Mouse (Mus musculus): Measurements from ENCODE around the gene Olfr68.
"Not testable (repeated sequence)": the region's sequence is repeated elsewhere in the genome, so short reads cannot be mapped to it uniquely, and the experiment has no call there.

DNA sequence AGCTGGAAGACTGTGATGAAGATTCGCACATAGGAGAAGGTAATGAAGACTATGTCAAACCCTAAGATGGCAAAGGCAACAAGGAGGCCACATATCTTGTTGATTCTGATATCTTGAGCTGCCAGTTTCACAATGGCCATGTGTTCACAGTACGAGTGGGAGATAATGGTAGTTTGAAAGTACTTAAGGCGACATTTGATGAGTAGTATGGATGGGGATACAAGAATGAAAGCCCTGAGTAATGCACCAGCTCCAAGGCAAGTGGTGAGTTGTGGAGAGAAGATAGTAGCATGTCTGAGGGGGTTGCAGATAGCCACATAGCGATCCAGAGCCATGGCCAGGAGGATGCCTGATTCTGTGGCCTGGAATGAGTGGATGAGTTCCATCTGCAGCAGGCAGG lies 1.8 kb downstream of the Olfr68 start:
- not testable (repeated sequence) for TF ChIP-seq CTCF (IDR thresholded peaks at IDR 0.05; ENCODE audit: low read depth, low read length); POLR2A (IDR thresholded peaks at IDR 0.05; ENCODE audit: borderline replicate concordance, low read depth, low read length)

Measured in bone marrow macrophage, adult 2 months (primary cell).